Mouse (Mus musculus) heart, postnatal 4 days (tissue): ENCODE results near the gene Calm2. TPM values are rescaled to one million over a fixed set of nuclear protein-coding genes. Genes with fewer than 3 reads are reported as not detected.
A peak's percentile ranks its signal among the peaks of the same experiment; 100 is the strongest.

Experiments
- DNase-seq: peaks from one replicate; pipeline ENCODE4 v3.0.0; 2021
- total RNA-seq, 2 experiments: library from RNA; stranded (reverse); gene quantifications; 2 replicates each; pipeline ENCODE4 v1.2.3; 2021

The Calm2 gene
- 100 to 1,000 TPM; 289 to 299 TPM for total RNA-seq

- DNase-seq: peak; percentile 98
Observed at GRCm38 (mm10) chr17:87446767-87447611, at the start of gene Calm2. Calm2 (minus strand) TSS chr17:87446935.

GRCm38 (mm10) chr17:87495504-87495903 lies 48.8 kb upstream of the Calm2 start:
- no peak for DNase-seq

- DNase-seq: no peak
Observed at GRCm38 (mm10) chr17:87494310-87494709, 47.6 kb upstream of the Calm2 start.

GRCm38 (mm10) chr17:87492286-87492685 lies 45.6 kb upstream of the Calm2 start:
- no peak for DNase-seq

GRCm38 (mm10) chr17:87490295-87490694 lies 43.6 kb upstream of the Calm2 start:
- no peak for DNase-seq

GRCm38 (mm10) chr17:87485751-87486150 lies 39.0 kb upstream of the Calm2 start:
- no peak for DNase-seq

GRCm38 (mm10) chr17:87482867-87483266 lies 36.1 kb upstream of the Calm2 start:
- DNase-seq: no peak

- no peak for DNase-seq
Observed at GRCm38 (mm10) chr17:87478569-87478968, 31.8 kb upstream of the Calm2 start.

- no peak for DNase-seq
Observed at GRCm38 (mm10) chr17:87477611-87478010, 30.9 kb upstream of the Calm2 start.

- no peak for DNase-seq
Observed at GRCm38 (mm10) chr17:87475356-87475755, 28.6 kb upstream of the Calm2 start.

GRCm38 (mm10) chr17:87474501-87474795 lies 27.7 kb upstream of the Calm2 start:
- DNase-seq: no peak

- DNase-seq: peak; percentile 64
Observed at GRCm38 (mm10) chr17:87473736-87474500, 27.2 kb upstream of the Calm2 start.

GRCm38 (mm10) chr17:87473441-87473735 lies 26.7 kb upstream of the Calm2 start:
- no peak for DNase-seq

GRCm38 (mm10) chr17:87472879-87473278 lies 26.1 kb upstream of the Calm2 start:
- DNase-seq: no peak

- DNase-seq: no peak
Observed at GRCm38 (mm10) chr17:87471661-87472060, 24.9 kb upstream of the Calm2 start.

- DNase-seq: no peak
Observed at GRCm38 (mm10) chr17:87470797-87471196, 24.1 kb upstream of the Calm2 start.

- no peak for DNase-seq
Observed at GRCm38 (mm10) chr17:87470282-87470681, 23.5 kb upstream of the Calm2 start.

GRCm38 (mm10) chr17:87469428-87469827 lies 22.7 kb upstream of the Calm2 start:
- DNase-seq: no peak

- no peak for DNase-seq
Observed at GRCm38 (mm10) chr17:87468616-87469015, 21.9 kb upstream of the Calm2 start.

GRCm38 (mm10) chr17:87461499-87461896 lies 14.8 kb upstream of the Calm2 start:
- no peak for DNase-seq

GRCm38 (mm10) chr17:87460669-87461498 lies 14.1 kb upstream of the Calm2 start:
- DNase-seq: no peak

- DNase-seq: peak; percentile 19
Observed at GRCm38 (mm10) chr17:87459750-87460668, 13.3 kb upstream of the Calm2 start.
